Mouse (Mus musculus) MEL (cell line): ENCODE data around the gene Fam161b.

ENCODE experiments used
- CTCF ChIP-seq, 3 experiments: IDR thresholded peaks in 2 of 3; conservative IDR thresholded peaks in 1 of 3; 2 replicates each; pipeline ENCODE4 v1.5.1; 2011 to 2012; ENCODE audit warnings: low read length in 3 of 3, low read depth in 2 of 3, mild to moderate bottlenecking in 2 of 3, improper control_type of control experiment in 1 of 3, inconsistent platforms in 1 of 3, mixed read lengths in 1 of 3, moderate library complexity in 1 of 3; ENCODE audit not compliant: control insufficient read depth in 1 of 3, insufficient read depth in 1 of 3, poor library complexity in 1 of 3, severe bottlenecking in 1 of 3
- E2F4 ChIP-seq: IDR thresholded peaks from 2 replicates; pipeline ENCODE4 v1.6.1; 2011; ENCODE audit warnings: low read depth, low read length, improper control_type of control experiment, borderline replicate concordance
- EP300 ChIP-seq, 2 experiments: IDR thresholded peaks; 2 replicates each; pipeline ENCODE4 v1.6.1; 2011; ENCODE audit warnings: improper control_type of control experiment in 2 of 2, low read length in 2 of 2, low read depth in 1 of 2, mild to moderate bottlenecking in 1 of 2
- JUND ChIP-seq: IDR thresholded peaks from 2 replicates; pipeline ENCODE4 v1.6.1; 2011; ENCODE audit warnings: low read depth, mild to moderate bottlenecking, improper control_type of control experiment, low read length
- POLR2A ChIP-seq, 2 experiments: IDR thresholded peaks; 2 replicates each; pipeline ENCODE4 v1.6.1; 2011 to 2012; ENCODE audit warnings: low read length in 2 of 2, mild to moderate bottlenecking in 2 of 2, control low read depth in 1 of 2, improper control_type of control experiment in 1 of 2, low read depth in 1 of 2, moderate library complexity in 1 of 2; ENCODE audit not compliant: control insufficient read depth in 1 of 2, insufficient read depth in 1 of 2, poor library complexity in 1 of 2
- RAD21 ChIP-seq: IDR thresholded peaks from 2 replicates; pipeline ENCODE4 v1.6.1; 2011; ENCODE audit warnings: mild to moderate bottlenecking, low read depth, low read length, improper control_type of control experiment
- SIN3A ChIP-seq: IDR thresholded peaks from 2 replicates; pipeline ENCODE4 v1.6.1; 2012; ENCODE audit warnings: low read length, improper control_type of control experiment, inconsistent platforms
- TAL1 ChIP-seq: IDR thresholded peaks from 2 replicates; pipeline ENCODE4 v1.6.1; 2012; ENCODE audit warnings: mild to moderate bottlenecking, inconsistent platforms, low read length, moderate library complexity, mixed read lengths
- TBP ChIP-seq: IDR thresholded peaks from 2 replicates; pipeline ENCODE4 v1.8.0; 2011; ENCODE audit warnings: low read depth, low read length, improper control_type of control experiment
- ZNF384 ChIP-seq: IDR thresholded peaks from 2 replicates; pipeline ENCODE4 v1.6.1; 2012; ENCODE audit warnings: low read depth, mild to moderate bottlenecking, inconsistent platforms, low read length, improper control_type of control experiment

DNA sequence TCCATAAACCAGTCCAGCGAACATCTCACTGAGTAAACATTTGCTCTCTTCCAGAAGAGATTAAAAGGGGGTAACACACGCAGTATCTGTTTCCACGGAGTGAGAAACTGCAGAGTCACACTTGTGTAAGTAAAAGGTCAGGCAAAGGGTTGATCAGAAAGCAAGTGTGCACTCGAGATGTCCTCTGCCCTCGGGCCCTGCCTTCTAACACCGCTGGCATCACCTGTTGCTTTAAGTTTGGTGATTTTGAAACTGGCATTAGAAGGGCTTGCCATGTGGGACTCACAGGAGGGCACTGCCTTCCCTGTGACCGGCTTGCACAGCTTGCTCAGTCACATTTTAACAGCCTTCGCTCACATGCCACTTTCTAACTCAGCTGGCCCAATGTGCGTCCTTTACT, 38.0 kb upstream of the Fam161b start:
- TF ChIP-seq EP300 (IDR thresholded peaks at IDR 0.05; ENCODE audit: low read depth in 1 of 2, low read length in 2 of 2) (no peak), CTCF (IDR thresholded peaks at IDR 0.05 in 2 of 3, conservative IDR thresholded peaks at IDR 0.05 in 1 of 3; ENCODE audit: control insufficient read depth in 1 of 3, insufficient read depth in 1 of 3, low read depth in 2 of 3, low read length in 3 of 3, poor library complexity in 1 of 3, severe bottlenecking in 1 of 3) (no peak), JUND (no peak), SIN3A (no peak), TAL1 (no peak), POLR2A (IDR thresholded peaks at IDR 0.05; ENCODE audit: control insufficient read depth in 1 of 2, insufficient read depth in 1 of 2, low read depth in 1 of 2, low read length in 2 of 2, poor library complexity in 1 of 2) (no peak), RAD21 (no peak), TBP (no peak), ZNF384 (no peak), E2F4 (no peak)
